Mouse (Mus musculus) spleen, adult 2 months (tissue): ENCODE results near the gene Ntsr1. TPM values are rescaled to one million over a fixed set of nuclear protein-coding genes. Genes with fewer than 3 reads are reported as not detected.

Source experiments
- DNase-seq, 2 experiments: peaks; one replicate each; pipeline versions ENCODE4 v3.0.0 to v3.0.0-alpha.2; 2012 to 2021; ENCODE audit warnings: low spot score in 2 of 2, low read depth in 1 of 2
- H3K27ac ChIP-seq: fragments of 200-500 bp; 2 replicates; pipeline ENCODE4 v1.5.1; 2012; ENCODE audit warnings: low read length, inconsistent platforms; ENCODE audit not compliant: insufficient read depth
- H3K27me3 ChIP-seq: fragments of 200-500 bp; 2 replicates; pipeline ENCODE4 v1.6.1; 2012; ENCODE audit warnings: mild to moderate bottlenecking, moderate library complexity, low read length, inconsistent platforms; ENCODE audit not compliant: control insufficient read depth, insufficient read depth
- H3K36me3 ChIP-seq: fragments of 200-500 bp; 2 replicates; pipeline ENCODE4 v1.6.1; 2012; ENCODE audit warnings: mild to moderate bottlenecking, low read length, inconsistent platforms; ENCODE audit not compliant: control insufficient read depth, insufficient read depth
- H3K4me1 ChIP-seq: fragments of 200-500 bp; 2 replicates; pipeline ENCODE4 v1.6.1; 2011; ENCODE audit warnings: inconsistent platforms; ENCODE audit not compliant: control insufficient read depth, insufficient read depth, insufficient read length
- H3K4me3 ChIP-seq: fragments of 200-500 bp; 2 replicates; pipeline ENCODE4 v1.5.1; 2011; ENCODE audit warnings: mild to moderate bottlenecking, inconsistent platforms; ENCODE audit not compliant: insufficient read depth, insufficient read length; ENCODE audit errors: extremely low read depth
- CTCF ChIP-seq: fragments of 200-500 bp; IDR thresholded peaks from 2 replicates; pipeline ENCODE4 v1.5.1; 2011; ENCODE audit warnings: mild to moderate bottlenecking, inconsistent platforms; ENCODE audit not compliant: insufficient read depth, insufficient read length, insufficient replicate concordance; ENCODE audit errors: extremely low read depth
- POLR2A ChIP-seq: fragments of 200-500 bp; IDR thresholded peaks from 2 replicates; pipeline ENCODE4 v1.6.1; 2011; ENCODE audit warnings: low read depth, low read length, inconsistent platforms
- WGBS: fragments of 180-500 bp; shearing (Covaris S2); methylation state at CpG from one replicate; pipeline ENCODE4 v1.1.7; 2018; 5-methylcytosine and 5-hydroxymethylcytosine counted together
- polyA plus RNA-seq: library from polyadenylated mRNA; depleted of rRNA; stranded (reverse); fragments of >200 nt; gene quantifications from 2 replicates; pipeline ENCODE4 v1.2.3, GENCODE M21; 2012; rRNA removed

Gene Ntsr1
- polyA plus RNA-seq: not detected in 2 replicates

- WGBS: 2% methylated on average over 30 of the region's 30 CpGs
- no peak for DNase-seq
- no peak for TF ChIP-seq CTCF
- TF ChIP-seq POLR2A: no peak
- Histone ChIP-seq H3K36me3 (no peaks in the 10 kb centered on the region), H3K4me3 (no peak within 1 kb of the TSS), H3K4me1 (no peaks in the 10 kb centered on the region), H3K27me3 (peaks cover 3% of the 10 kb centered on the region; the same call in 1 of the 2 replicates), H3K27ac (no peak within 1 kb of the TSS)
Measured at GRCm38 (mm10) chr2:180499741-180500140, at the start of gene Ntsr1. Gene Ntsr1 (plus strand): TSS chr2:180499976.

DNA sequence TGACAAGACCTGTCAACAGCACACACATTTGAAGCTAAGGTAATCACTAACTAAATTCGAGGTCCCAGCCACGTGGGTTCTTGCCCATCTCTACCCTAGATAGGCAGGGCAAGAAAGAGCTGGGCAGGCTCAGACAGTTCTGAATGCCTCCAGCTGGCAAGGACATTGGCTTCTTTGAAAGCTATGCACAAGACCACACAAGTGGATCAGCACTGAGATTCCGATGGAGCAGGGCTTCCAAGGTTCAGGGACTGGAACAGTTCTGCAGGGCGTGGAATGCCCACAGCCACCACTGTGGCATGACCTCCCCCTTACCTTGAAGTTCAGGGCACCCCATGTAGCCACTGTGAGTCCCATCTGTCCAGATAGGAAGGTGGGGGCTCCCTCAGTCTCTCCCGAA is 49.2 kb upstream of the Ntsr1 start:
- H3K4me3 ChIP-seq: no peak overlapping the region
- TF ChIP-seq POLR2A (no peak), CTCF (no peak)
- no peaks in the 10 kb centered on the region for H3K27me3 ChIP-seq
- no peak for DNase-seq
- WGBS: 81% methylated on average over 5 of the region's 5 CpGs
- no peaks in the 10 kb centered on the region for H3K36me3 ChIP-seq
- H3K4me1 ChIP-seq: peaks cover 9% of the 10 kb centered on the region; the same call in 1 of the 2 replicates
- H3K27ac ChIP-seq: no peak overlapping the region

GRCm38 (mm10) chr2:180455723-180456698 is 43.8 kb upstream of the Ntsr1 start, which contains the start of gene Slco4a1:
Gene Slco4a1 (plus strand): TSS chr2:180456245.
- Histone ChIP-seq H3K27me3 (no peaks in the 10 kb centered on the region), H3K36me3 (no peaks in the 10 kb centered on the region), H3K4me1 (no peaks in the 10 kb centered on the region), H3K4me3 (peak within 1 kb of the TSS; percentile 68), H3K27ac (peak within 1 kb of the TSS; percentile 77)
- TF ChIP-seq CTCF (no peak), POLR2A (peak; percentile 3)
- peak; percentile 66 to 92 for DNase-seq
- WGBS: 2% methylated on average over 65 of the region's 65 CpGs

- peak overlapping the region; percentile 68 for H3K4me3 ChIP-seq
- under 1% methylated on average over 28 of the region's 28 CpGs for WGBS
- H3K27ac ChIP-seq: no peak overlapping the region
- TF ChIP-seq POLR2A: no peak
- no peaks in the 10 kb centered on the region for H3K4me1 ChIP-seq
- no peak for DNase-seq
- no peaks in the 10 kb centered on the region for H3K36me3 ChIP-seq
- no peaks in the 10 kb centered on the region for H3K27me3 ChIP-seq
Measured at GRCm38 (mm10) chr2:180456705-180457104, 43.1 kb upstream of the Ntsr1 start.

DNA sequence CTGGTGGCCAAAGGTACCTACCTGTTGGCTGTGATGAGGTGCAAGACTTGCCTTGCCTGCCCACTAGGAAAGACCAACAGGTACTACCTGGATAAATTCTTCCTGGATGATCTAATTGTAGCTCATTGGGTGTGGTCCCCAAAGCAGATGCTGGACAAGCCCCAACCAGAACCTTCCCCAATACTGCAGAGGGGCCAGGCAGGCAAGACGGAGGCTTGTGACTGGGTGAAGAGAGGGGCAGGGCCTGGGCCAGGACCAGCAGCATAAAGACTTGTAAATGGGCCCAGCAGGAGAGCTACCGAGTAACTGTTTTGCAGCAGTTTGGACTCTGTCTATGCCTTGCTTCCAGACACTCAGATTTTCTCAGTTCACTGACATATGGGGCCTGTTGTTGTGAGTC is 42.1 kb upstream of the Ntsr1 start:
- Histone ChIP-seq H3K27ac (no peak overlapping the region), H3K36me3 (no peaks in the 10 kb centered on the region), H3K27me3 (no peaks in the 10 kb centered on the region), H3K4me1 (no peaks in the 10 kb centered on the region), H3K4me3 (no peak overlapping the region)
- 86% methylated on average over 2 of the region's 2 CpGs for WGBS
- no peak for DNase-seq
- TF ChIP-seq CTCF: no peak
- TF ChIP-seq POLR2A: no peak

- Histone ChIP-seq H3K27ac (no peak overlapping the region), H3K4me1 (no peaks in the 10 kb centered on the region), H3K4me3 (no peak overlapping the region), H3K36me3 (no peaks in the 10 kb centered on the region), H3K27me3 (no peaks in the 10 kb centered on the region)
- WGBS: 83% methylated on average over 4 of the region's 4 CpGs
- TF ChIP-seq CTCF: no peak
- no peak for TF ChIP-seq POLR2A
- no peak for DNase-seq
Measured at GRCm38 (mm10) chr2:180459437-180459836, 40.3 kb upstream of the Ntsr1 start.

DNA sequence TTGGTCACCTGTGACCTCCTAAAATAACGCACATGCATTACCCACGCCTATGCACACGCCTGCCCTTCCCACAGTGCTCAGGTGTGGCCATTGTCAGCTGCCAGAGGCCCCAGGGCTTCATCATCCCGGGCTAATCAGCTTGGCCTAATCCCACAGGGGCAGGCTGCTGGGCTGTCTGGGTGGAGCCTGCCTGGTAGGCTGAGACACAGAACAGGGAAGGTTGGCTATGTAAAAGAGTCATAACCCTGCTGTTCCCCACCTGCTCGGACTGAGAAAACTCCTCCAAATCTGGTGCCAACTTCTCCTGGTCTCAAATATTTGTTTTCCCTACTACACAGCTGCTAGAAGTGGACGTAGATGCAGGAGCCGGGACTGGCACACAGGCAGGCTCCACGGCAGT is 39.0 kb upstream of the Ntsr1 start:
- Histone ChIP-seq H3K27ac (no peak overlapping the region), H3K27me3 (no peaks in the 10 kb centered on the region), H3K4me1 (no peaks in the 10 kb centered on the region), H3K4me3 (no peak overlapping the region), H3K36me3 (no peaks in the 10 kb centered on the region; the same call in 1 of the 2 replicates)
- WGBS: 83% methylated on average over 8 of the region's 8 CpGs
- DNase-seq: no peak
- no peak for TF ChIP-seq POLR2A
- TF ChIP-seq CTCF: no peak
